ENCODE assay signal across 9 mouse cellular contexts in the genomic region with DNA sequence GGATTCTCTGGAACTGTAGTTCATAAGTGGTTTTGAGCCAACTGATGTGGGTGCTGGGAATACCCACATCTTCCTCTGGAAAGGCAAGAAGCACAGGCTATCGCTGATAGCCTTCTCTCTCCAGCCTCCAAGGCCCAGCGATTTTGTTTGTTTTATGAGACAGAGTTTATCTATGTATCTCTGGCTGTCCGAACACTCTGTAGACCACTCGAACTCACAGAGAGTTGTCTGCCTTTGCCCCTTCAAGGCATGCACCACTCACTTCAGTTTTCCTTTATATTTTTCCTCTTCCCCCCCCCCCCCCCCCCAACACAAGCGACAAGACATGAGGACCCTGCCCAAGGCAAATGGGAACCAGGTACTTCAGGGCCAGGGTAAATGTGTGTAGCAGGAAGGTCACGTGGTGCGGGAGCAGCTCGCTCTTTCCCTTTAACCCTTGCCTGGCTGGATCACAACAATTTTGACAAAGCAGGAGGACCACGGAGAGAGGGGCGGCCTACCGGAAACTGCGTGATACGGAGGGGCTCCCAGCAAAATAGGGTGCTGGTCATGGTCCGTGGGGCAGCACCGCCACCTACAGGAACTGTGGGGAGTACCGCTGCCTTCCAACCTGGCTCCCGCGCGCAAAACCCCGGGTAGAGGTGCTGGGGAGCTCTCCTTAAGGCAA. TPM values are rescaled to one million over a fixed set of nuclear protein-coding genes. Genes with fewer than 3 reads are reported as not detected.
DNase-seq lines count a peak whose midpoint lies in the region; ATAC-seq and TF ChIP-seq lines count a peak whose summit lies in the region.
"Had no signal": no experiment of that assay in that cellular context is flagged by ENCODE, and none has a peak within 500 bp of the region (broad histone marks: within the 10 kb centered on the region; RNA-seq: fewer than 3 reads in every experiment).

No protein-coding gene starts in this region.

- no peaks in the 10 kb centered on the region for H3K27me3 ChIP-seq in CH12.LX (replicated peaks)
- no peaks in the 10 kb centered on the region for H3K27me3 ChIP-seq in forebrain, embryonic 12.5 days
- H3K27me3 ChIP-seq in liver, embryonic 16.5 days (ENCODE audit: control insufficient read depth, insufficient read depth, low read depth, low read length), result no peaks in the 10 kb centered on the region
- no peaks in the 10 kb centered on the region for H3K27me3 ChIP-seq in neural tube, embryonic 12.5 days (replicated peaks)
- H3K27me3 ChIP-seq in testis, adult 2 months (ENCODE audit: control insufficient read depth, insufficient read depth, low read length), result no peaks in the 10 kb centered on the region

- peaks cover 3% of the 10 kb centered on the region for H3K9me3 ChIP-seq in CH12.LX (replicated peaks; ENCODE audit: low read length)
- no peaks in the 10 kb centered on the region for H3K9me3 ChIP-seq in forebrain, embryonic 12.5 days
- no peaks in the 10 kb centered on the region for H3K9me3 ChIP-seq in liver, embryonic 16.5 days (replicated peaks; ENCODE audit: control insufficient read depth, low read length)
- no peaks in the 10 kb centered on the region for H3K9me3 ChIP-seq in neural tube, embryonic 12.5 days

- no peak for TF ChIP-seq EP300 in CH12.LX (IDR thresholded peaks at IDR 0.05; ENCODE audit: low read length)

- TF ChIP-seq RAD21 in CH12.LX (IDR thresholded peaks at IDR 0.05; ENCODE audit: low read depth, low read length), result peak; percentile 85

- peak overlapping the region; percentile 66 for H3K4me2 ChIP-seq in CH12.LX (ENCODE audit: insufficient read depth, low read depth, poor library complexity, severe bottlenecking)
- peak overlapping the region; percentile 59 for H3K4me2 ChIP-seq in forebrain, embryonic 12.5 days
- H3K4me2 ChIP-seq in liver, embryonic 16.5 days (ENCODE audit: low read depth, low read length), result peak overlapping the region; percentile 75
- peak overlapping the region; percentile 59 for H3K4me2 ChIP-seq in neural tube, embryonic 12.5 days (replicated peaks)

- intact Hi-C loops in heart, postnatal 10 days (cut with DNase I), result loop anchor here (1.0 to 5.0 kb wide), 2 partner anchors 79 to 265 kb away; a partner anchor contains a TSS

- H3K27ac ChIP-seq in CH12.LX (ENCODE audit: insufficient read depth, low read depth), result no peak overlapping the region
- peak overlapping the region; percentile 42; the same call in 1 of the 2 replicates for H3K27ac ChIP-seq in forebrain, embryonic 12.5 days
- no peak overlapping the region for H3K27ac ChIP-seq in liver, embryonic 16.5 days (ENCODE audit: low read length)
- no peak overlapping the region for H3K27ac ChIP-seq in neural tube, embryonic 12.5 days
- H3K27ac ChIP-seq in testis, adult 2 months (ENCODE audit: control insufficient read depth, insufficient read depth, low read depth, low read length), result peak overlapping the region; percentile 71; the same call in 1 of the 2 replicates

- 8% methylated on average over 20 of the region's 20 CpGs for WGBS in forebrain, embryonic 12.5 days
- 2% methylated on average over 20 of the region's 20 CpGs for WGBS in liver, embryonic 16.5 days (ENCODE audit: insufficient replicate concordance)
- WGBS in neural tube, embryonic 12.5 days, result 10% methylated on average over 20 of the region's 20 CpGs

- peaks cover 0 to 10% of the 10 kb centered on the region in 2 experiments for H3K36me3 ChIP-seq in CH12.LX (replicated peaks in 1 of 2; ENCODE audit: control insufficient read depth in 1 of 2, insufficient read depth in 1 of 2, low read length in 1 of 2)
- no peaks in the 10 kb centered on the region for H3K36me3 ChIP-seq in forebrain, embryonic 12.5 days (replicated peaks)
- H3K36me3 ChIP-seq in liver, embryonic 16.5 days (ENCODE audit: control insufficient read depth, insufficient read depth), result no peaks in the 10 kb centered on the region
- H3K36me3 ChIP-seq in neural tube, embryonic 12.5 days, result no peaks in the 10 kb centered on the region
- H3K36me3 ChIP-seq in testis, adult 2 months (ENCODE audit: control insufficient read depth, insufficient read depth, low read length), result no peaks in the 10 kb centered on the region

- H3K4me3 ChIP-seq in CH12.LX (replicated peaks in 1 of 3; ENCODE audit: low read depth in 2 of 3, low read length in 2 of 3, poor library complexity in 1 of 3), result peak overlapping the region; percentile 31 to 55 (median 34)
- H3K4me3 ChIP-seq in forebrain, embryonic 12.5 days (replicated peaks), result peak overlapping the region; percentile 36
- peak overlapping the region; percentile 59 for H3K4me3 ChIP-seq in liver, embryonic 16.5 days (ENCODE audit: low read depth, low read length)
- peak overlapping the region; percentile 27 for H3K4me3 ChIP-seq in neural tube, embryonic 12.5 days
- peak overlapping the region; percentile 86 for H3K4me3 ChIP-seq in testis, adult 2 months (ENCODE audit: control insufficient read depth, low read depth, low read length)

- peaks cover 2 to 8% of the 10 kb centered on the region in 2 experiments; a peak in 3 of 4 replicates for H3K4me1 ChIP-seq in CH12.LX (ENCODE audit: control insufficient read depth in 1 of 2, insufficient read depth in 2 of 2)
- 0 out of 2 replicates have a peak, but pooled peaks cover 7% of the 10 kb centered on the region for H3K4me1 ChIP-seq in forebrain, embryonic 12.5 days
- peaks cover 9% of the 10 kb centered on the region for H3K4me1 ChIP-seq in liver, embryonic 16.5 days (ENCODE audit: control insufficient read depth, low read depth, low read length)
- H3K4me1 ChIP-seq in neural tube, embryonic 12.5 days, result peaks cover 5% of the 10 kb centered on the region; the same call in 1 of the 2 replicates
- H3K4me1 ChIP-seq in testis, adult 2 months (ENCODE audit: control insufficient read depth, insufficient read depth, low read length), result peaks cover 5% of the 10 kb centered on the region

- H3K79me2 ChIP-seq in CH12.LX (replicated peaks; ENCODE audit: control insufficient read depth, extremely low read depth, insufficient read depth, poor library complexity, severe bottlenecking), result no peaks in the 10 kb centered on the region

- H3K9ac ChIP-seq in CH12.LX (ENCODE audit: insufficient read depth, low read depth), result no peak overlapping the region
- peak overlapping the region; percentile 51 for H3K9ac ChIP-seq in forebrain, embryonic 12.5 days
- H3K9ac ChIP-seq in liver, embryonic 16.5 days (ENCODE audit: low read depth, low read length), result peak overlapping the region; percentile 49
- H3K9ac ChIP-seq in neural tube, embryonic 12.5 days, result peak overlapping the region; percentile 38

- dilution Hi-C loops in CH12.LX (cut with MboI; ENCODE audit: extremely low pct_ligation_motif_present, extremely low pct_unique_long_range_greater_than_20kb, low sequenced_read_pairs), result no loop called here

- TF ChIP-seq CTCF in CH12.LX (conservative IDR thresholded peaks at IDR 0.05 in 1 of 2, IDR thresholded peaks at IDR 0.05 in 1 of 2; ENCODE audit: low read depth in 2 of 2, low read length in 2 of 2), result peak; percentile 39 to 91
- TF ChIP-seq CTCF in testis, adult 2 months (IDR thresholded peaks at IDR 0.05; ENCODE audit: control insufficient read depth, insufficient read depth, insufficient replicate concordance, low read depth, low read length), result peak; percentile 71; the same call in 1 of the 2 replicates

- TF ChIP-seq POLR2A in CH12.LX (IDR thresholded peaks at IDR 0.05; ENCODE audit: low read depth, low read length), result peak; percentile 42; the same call in 1 of the 2 replicates
- TF ChIP-seq POLR2A in testis, adult 2 months (IDR thresholded peaks at IDR 0.05; ENCODE audit: control insufficient read depth, low read depth, low read length), result 0 out of 2 replicates have a peak, but pooled peaks have one; percentile 28

- in situ Hi-C loops in CH12.LX (cut with MboI; ENCODE audit: low pct_ligation_motif_present, low pct_unique_long_range_greater_than_20kb, low sequenced_read_pairs), result no loop called here

- DNase-seq in CH12.LX (ENCODE audit: extremely low read depth), result peak; percentile 67
- DNase-seq in c-Kit-positive CD71-positive TER-119-negative erythroid progenitor cells, embryonic 14.5 days (ENCODE audit: low read depth), result peak; percentile 65
- peak; percentile 65 to 78 for DNase-seq in heart, postnatal 10 days
- peak; percentile 84 to 89 for DNase-seq in kidney, postnatal 4 days

- peak; percentile 93 for ATAC-seq in forebrain, embryonic 12.5 days (ENCODE audit: low FRiP score)
- ATAC-seq in liver, embryonic 16.5 days (ENCODE audit: low read depth), result peak; percentile 74
- ATAC-seq in neural tube, embryonic 12.5 days (ENCODE audit: low FRiP score, low read depth), result peak; percentile 82

TF ChIP-seq in CH12.LX, 34 proteins besides CTCF, POLR2A, EP300 and RAD21 (continues in another document):
- peak; percentile 88 for TF ChIP-seq USF1 (IDR thresholded peaks at IDR 0.05; ENCODE audit: low read depth, low read length)
- TF ChIP-seq JUN (IDR thresholded peaks at IDR 0.05; ENCODE audit: insufficient read depth, low read depth, low read length), result no peak
- no peak for TF ChIP-seq ZKSCAN1 (IDR thresholded peaks at IDR 0.05; ENCODE audit: borderline replicate concordance, low read depth, low read length)

RNA-seq across cellular contexts. Expression of a gene that starts 12.5 kb away (rescaled TPM):
- total RNA-seq in CH12.LX (2012; rRNA removed), result 0.17 TPM in 1 of 2 replicates, not detected in the other
- total RNA-seq in CH12.LX (2014; rRNA removed), result not detected in 2 replicates
- not detected in 2 replicates for polyA plus RNA-seq in CH12.LX (2012; ENCODE audit: insufficient read length, low read depth)
- 0.40 and 0.51 TPM in 2 replicates for polyA plus RNA-seq in forebrain, embryonic 12.5 days (2016; fragmentation: Nextera tagmentation; extraction: Ambion mirVana)
- total RNA-seq in heart, postnatal 10 days (2021), result not detected
- 0.14 TPM in 1 of 2 replicates, not detected in the other for polyA plus RNA-seq in liver, embryonic 16.5 days (2015; fragmentation: Nextera tagmentation; extraction: Ambion mirVana)
- 0.49 and 0.73 TPM in 2 replicates for polyA plus RNA-seq in neural tube, embryonic 12.5 days (2016; fragmentation: Nextera tagmentation; extraction: Ambion mirVana)
- 23.0 and 25.9 TPM in 2 replicates for polyA plus RNA-seq in testis, adult 2 months (2012; rRNA removed)
- polyA plus RNA-seq: gonadal fat pad, adult 2 months had no signal

RNA-seq across cellular contexts. Expression of a gene that starts 42.8 kb away (rescaled TPM):
- total RNA-seq in CH12.LX (2012; rRNA removed) (11.0 and 11.8 TPM in 2 replicates), CH12.LX (2014; rRNA removed) (7.4 and 7.5 TPM in 2 replicates)
- 12.0 and 16.4 TPM in 2 replicates for polyA plus RNA-seq in CH12.LX (2012; ENCODE audit: insufficient read length, low read depth)
- polyA plus RNA-seq in forebrain, embryonic 12.5 days (2016; fragmentation: Nextera tagmentation; extraction: Ambion mirVana), result 7.8 and 8.5 TPM in 2 replicates
- total RNA-seq in heart, postnatal 10 days (2021), result 10 to 100 TPM; 22.7 to 23.1 TPM
- 11.4 and 12.2 TPM in 2 replicates for polyA plus RNA-seq in liver, embryonic 16.5 days (2015; fragmentation: Nextera tagmentation; extraction: Ambion mirVana)
- polyA plus RNA-seq in neural tube, embryonic 12.5 days (2016; fragmentation: Nextera tagmentation; extraction: Ambion mirVana), result 9.1 and 9.4 TPM in 2 replicates
- polyA plus RNA-seq in testis, adult 2 months (2012; rRNA removed), result 31.5 and 33.8 TPM in 2 replicates

RNA-seq across cellular contexts. Expression of a gene that starts 52.2 kb away (rescaled TPM):
- total RNA-seq in CH12.LX (2012; rRNA removed), result 31.1 and 36.7 TPM in 2 replicates
- total RNA-seq in CH12.LX (2014; rRNA removed), result 32.2 and 37.4 TPM in 2 replicates
- 34.8 and 36.6 TPM in 2 replicates for polyA plus RNA-seq in CH12.LX (2012; ENCODE audit: insufficient read length, low read depth)
- 54.6 and 56.7 TPM in 2 replicates for polyA plus RNA-seq in forebrain, embryonic 12.5 days (2016; fragmentation: Nextera tagmentation; extraction: Ambion mirVana)
- total RNA-seq in heart, postnatal 10 days (2021), result 10 to 100 TPM; 28.7 to 29.1 TPM
- 10.9 and 11.4 TPM in 2 replicates for polyA plus RNA-seq in liver, embryonic 16.5 days (2015; fragmentation: Nextera tagmentation; extraction: Ambion mirVana)
- polyA plus RNA-seq in neural tube, embryonic 12.5 days (2016; fragmentation: Nextera tagmentation; extraction: Ambion mirVana), result 54.6 TPM in 2 replicates
- polyA plus RNA-seq in testis, adult 2 months (2012; rRNA removed), result 11.1 and 13.4 TPM in 2 replicates

Comparison
In these comparisons a context has a peak if more than half of its experiments do, and no peak if none do; other contexts are left out.
1. H3K27ac ChIP-seq: peak in forebrain, embryonic 12.5 days (single experiment) and testis, adult 2 months (single experiment); none in CH12.LX (single experiment), liver, embryonic 16.5 days (single experiment) and neural tube, embryonic 12.5 days (single experiment).
2. H3K4me3 ChIP-seq: peak in every context shown above with its lines; median percentile 86 in testis, adult 2 months; 59 in liver, embryonic 16.5 days; 36 in forebrain, embryonic 12.5 days; 34 in CH12.LX; 27 in neural tube, embryonic 12.5 days.
3. RNA of a gene that starts 12.5 kb away (polyA plus RNA-seq): 23.0 to 25.9 TPM in testis, adult 2 months; 0.49 to 0.73 TPM in neural tube, embryonic 12.5 days, 0.40 to 0.51 TPM in forebrain, embryonic 12.5 days, not detected in CH12.LX and 0.14 TPM in liver, embryonic 16.5 days; every median in the first group is over 10 times any median in the second.
4. Peak in every context shown above with its lines, with median percentiles within 50 percentile points of each other: DNase-seq, H3K4me2 ChIP-seq and ATAC-seq.